Mouse (Mus musculus): Measurements from ENCODE around the gene Frmd4b. TPM values are rescaled to one million over a fixed set of nuclear protein-coding genes. Genes with fewer than 3 reads are reported as not detected.

The Frmd4b gene
- total and polyA plus RNA-seq, 3 experiments = 7.3 to 18.1 (median 11.9) TPM

- Histone ChIP-seq H3K79me2 (replicated peaks; ENCODE audit: control insufficient read depth, insufficient read depth, low read length) (no peaks in the 10 kb centered on the region), H3K27me3 (ENCODE audit: control insufficient read depth, insufficient read depth, low read length) (no peaks in the 10 kb centered on the region), H3K27ac (no peak overlapping the region), H3K4me1 (ENCODE audit: control insufficient read depth, insufficient read depth, low read length) (no peaks in the 10 kb centered on the region; the same call in 1 of the 2 replicates), H3K4me3 (no peak overlapping the region), H3K36me3 (ENCODE audit: control insufficient read depth, insufficient read depth, low read length) (no peaks in the 10 kb centered on the region), H3K9ac (ENCODE audit: low read depth, low read length) (no peak overlapping the region)
- 83% methylated on average over 10 of the region's 10 CpGs for WGBS
- DNase-seq = no peak
- intact Hi-C loops (cut with DNase I) = no loop called here
- no peak for TF ChIP-seq CTCF (IDR thresholded peaks at IDR 0.05)
Measured at GRCm38 (mm10) chr6:97402822-97403472, 214.4 kb downstream of the Frmd4b start.

- Histone ChIP-seq H3K36me3 (ENCODE audit: control insufficient read depth, insufficient read depth, low read length) (no peaks in the 10 kb centered on the region), H3K27ac (no peak overlapping the region), H3K4me3 (no peak overlapping the region), H3K27me3 (ENCODE audit: control insufficient read depth, insufficient read depth, low read length) (no peaks in the 10 kb centered on the region), H3K79me2 (replicated peaks; ENCODE audit: control insufficient read depth, insufficient read depth, low read length) (no peaks in the 10 kb centered on the region), H3K4me1 (ENCODE audit: control insufficient read depth, insufficient read depth, low read length) (peaks cover 3% of the 10 kb centered on the region), H3K9ac (ENCODE audit: low read depth, low read length) (no peak overlapping the region)
- no peak for DNase-seq
- intact Hi-C loops (cut with DNase I) = no loop called here
- 86% methylated on average over 6 of the region's 6 CpGs for whole genome bisulfite sequencing
- TF ChIP-seq POLR2A (IDR thresholded peaks at IDR 0.05; ENCODE audit: insufficient read depth, low read depth, low read length) (no peak), EP300 (IDR thresholded peaks at IDR 0.05; ENCODE audit: insufficient read depth, low read depth, low read length) (no peak), CTCF (IDR thresholded peaks at IDR 0.05) (no peak)
Measured at GRCm38 (mm10) chr6:97400446-97400845, 216.9 kb downstream of the Frmd4b start.

GRCm38 (mm10) chr6:97397935-97398334 lies 219.4 kb downstream of the Frmd4b start:
- Histone ChIP-seq H3K9ac (ENCODE audit: low read depth, low read length) (no peak overlapping the region), H3K4me1 (ENCODE audit: control insufficient read depth, insufficient read depth, low read length) (peaks cover 3% of the 10 kb centered on the region), H3K36me3 (ENCODE audit: control insufficient read depth, insufficient read depth, low read length) (no peaks in the 10 kb centered on the region), H3K4me3 (no peak overlapping the region), H3K79me2 (replicated peaks; ENCODE audit: control insufficient read depth, insufficient read depth, low read length) (no peaks in the 10 kb centered on the region), H3K27me3 (ENCODE audit: control insufficient read depth, insufficient read depth, low read length) (no peaks in the 10 kb centered on the region), H3K27ac (no peak overlapping the region)
- TF ChIP-seq CTCF (IDR thresholded peaks at IDR 0.05) (no peak), EP300 (IDR thresholded peaks at IDR 0.05; ENCODE audit: insufficient read depth, low read depth, low read length) (no peak), POLR2A (IDR thresholded peaks at IDR 0.05; ENCODE audit: insufficient read depth, low read depth, low read length) (no peak)
- 85% methylated on average over 4 of the region's 4 CpGs for WGBS
- intact Hi-C loops (cut with DNase I) = no loop called here
- no peak for DNase-seq

GRCm38 (mm10) chr6:97396957-97397354 lies 220.4 kb downstream of the Frmd4b start:
- Histone ChIP-seq H3K36me3 (ENCODE audit: control insufficient read depth, insufficient read depth, low read length) (no peaks in the 10 kb centered on the region), H3K27me3 (ENCODE audit: control insufficient read depth, insufficient read depth, low read length) (no peaks in the 10 kb centered on the region), H3K79me2 (replicated peaks; ENCODE audit: control insufficient read depth, insufficient read depth, low read length) (no peaks in the 10 kb centered on the region), H3K27ac (no peak overlapping the region), H3K4me3 (no peak overlapping the region), H3K9ac (ENCODE audit: low read depth, low read length) (no peak overlapping the region), H3K4me1 (ENCODE audit: control insufficient read depth, insufficient read depth, low read length) (peaks cover 3% of the 10 kb centered on the region)
- intact Hi-C loops (cut with DNase I) = no loop called here
- no peak for DNase-seq
- no peak for TF ChIP-seq EP300 (IDR thresholded peaks at IDR 0.05; ENCODE audit: insufficient read depth, low read depth, low read length)
- no peak for TF ChIP-seq CTCF (IDR thresholded peaks at IDR 0.05)
- no peak for TF ChIP-seq POLR2A (IDR thresholded peaks at IDR 0.05; ENCODE audit: insufficient read depth, low read depth, low read length)
- WGBS = 81% methylated on average over 3 of the region's 3 CpGs

- no peak overlapping the region for H3K9ac ChIP-seq (ENCODE audit: low read depth, low read length)
Measured at GRCm38 (mm10) chr6:97396351-97396956, 220.9 kb downstream of the Frmd4b start.

More at GRCm38 (mm10) chr6:97396351-97396956, 220.9 kb downstream of the Frmd4b start:
- intact Hi-C loops (cut with DNase I) = no loop called here
- TF ChIP-seq POLR2A (IDR thresholded peaks at IDR 0.05; ENCODE audit: insufficient read depth, low read depth, low read length) = no peak
- no peak for TF ChIP-seq CTCF (IDR thresholded peaks at IDR 0.05)
- TF ChIP-seq EP300 (IDR thresholded peaks at IDR 0.05; ENCODE audit: insufficient read depth, low read depth, low read length) = no peak
- Histone ChIP-seq H3K4me3 (no peak overlapping the region), H3K27me3 (ENCODE audit: control insufficient read depth, insufficient read depth, low read length) (no peaks in the 10 kb centered on the region), H3K4me1 (ENCODE audit: control insufficient read depth, insufficient read depth, low read length) (peaks cover 3% of the 10 kb centered on the region), H3K27ac (no peak overlapping the region), H3K36me3 (ENCODE audit: control insufficient read depth, insufficient read depth, low read length) (no peaks in the 10 kb centered on the region), H3K79me2 (replicated peaks; ENCODE audit: control insufficient read depth, insufficient read depth, low read length) (no peaks in the 10 kb centered on the region)
- DNase-seq = no peak
- 51% methylated on average over 9 of the region's 9 CpGs for WGBS
